Mouse (Mus musculus) neural tube, embryonic 13.5 days (tissue): ENCODE data around the gene Tmem208. TPM values are rescaled to one million over a fixed set of nuclear protein-coding genes. Genes with fewer than 3 reads are reported as not detected.
"Not testable (repeated sequence)": the region's sequence is repeated elsewhere in the genome, so short reads cannot be mapped to it uniquely, and the experiment has no call there.

ENCODE experiments used
- ATAC-seq: fragments of 200-750 bp; cut with Nextera tagmentation; 2 replicates; pipeline ENCODE4 v1.8.0; 2017; ENCODE audit warnings: low read depth, mild to moderate bottlenecking, moderate TSS enrichment, moderate library complexity
- H3K27ac ChIP-seq: fragments of 300-500 bp; sonication (generic); replicated peaks from 2 replicates; pipeline ENCODE4 v1.5.1; 2015; ENCODE audit warnings: moderate library complexity, mild to moderate bottlenecking, inconsistent platforms
- H3K27me3 ChIP-seq: fragments of 300-500 bp; sonication (generic); 2 replicates; pipeline ENCODE4 v1.6.1; 2015; ENCODE audit warnings: mild to moderate bottlenecking, inconsistent platforms
- H3K36me3 ChIP-seq: fragments of 300-500 bp; sonication (generic); 2 replicates; pipeline ENCODE4 v1.6.1; 2015; ENCODE audit warnings: mild to moderate bottlenecking, inconsistent platforms
- H3K4me1 ChIP-seq: fragments of 300-500 bp; sonication (generic); replicated peaks from 2 replicates; pipeline ENCODE4 v1.6.1; 2015; ENCODE audit warnings: inconsistent platforms
- H3K4me2 ChIP-seq: fragments of 300-500 bp; sonication (generic); 2 replicates; pipeline ENCODE4 v1.6.1; 2015; ENCODE audit warnings: inconsistent platforms, mild to moderate bottlenecking, moderate library complexity
- H3K4me3 ChIP-seq: fragments of 300-500 bp; sonication (generic); 2 replicates; pipeline ENCODE4 v1.5.1; 2015; ENCODE audit warnings: mild to moderate bottlenecking, inconsistent platforms
- H3K9ac ChIP-seq: fragments of 300-500 bp; sonication (generic); 2 replicates; pipeline ENCODE4 v1.6.1; 2015; ENCODE audit warnings: moderate library complexity, mild to moderate bottlenecking, inconsistent platforms
- H3K9me3 ChIP-seq: fragments of 300-500 bp; sonication (generic); 2 replicates; pipeline ENCODE4 v1.6.1; 2016; ENCODE audit warnings: inconsistent platforms
- WGBS: fragments of 180-500 bp; shearing (Covaris S2); methylation state at CpG from one replicate; pipeline ENCODE4 v1.1.7; 2015; 5-methylcytosine and 5-hydroxymethylcytosine counted together
- polyA plus RNA-seq: library from polyadenylated mRNA; unstranded; fragments of >200 nt; fragmentation: Nextera tagmentation; extraction: Ambion mirVana; gene quantifications from 2 replicates; pipeline ENCODE4 v1.2.1, GENCODE M21; 2015

Tmem208 gene
- polyA plus RNA-seq, 1 experiment from 2014 or later: 151 TPM

- Histone ChIP-seq H3K4me3 (peak overlapping the region; percentile 51), H3K4me2 (peak overlapping the region; percentile 76), H3K27me3 (peaks cover 7% of the 10 kb centered on the region), H3K4me1 (peaks cover 50% of the 10 kb centered on the region), H3K27ac (no peak overlapping the region), H3K9me3 (no peaks in the 10 kb centered on the region), H3K9ac (peak overlapping the region; percentile 75), H3K36me3 (peaks cover under 1% of the 10 kb centered on the region; the same call in 1 of the 2 replicates)
- ATAC-seq: no peak
- 9% methylated on average over 31 of the region's 31 CpGs for WGBS
Observed at GRCm38 (mm10) chr8:105290554-105291314, 35.4 kb upstream of the Tmem208 start.

GRCm38 (mm10) chr8:105291364-105291763 lies 34.8 kb upstream of the Tmem208 start:
- not testable (repeated sequence) for H3K36me3 ChIP-seq, H3K27me3 ChIP-seq, H3K4me2 ChIP-seq, H3K9ac ChIP-seq, H3K9me3 ChIP-seq, H3K4me3 ChIP-seq, ATAC-seq, H3K27ac ChIP-seq
- WGBS: 86% methylated on average over 8 of the region's 8 CpGs
- H3K4me1 ChIP-seq: peaks cover 43% of the 10 kb centered on the region

GRCm38 (mm10) chr8:105291802-105292201 lies 34.4 kb upstream of the Tmem208 start:
- H3K27me3 ChIP-seq, H3K27ac ChIP-seq, H3K9me3 ChIP-seq, H3K4me2 ChIP-seq, H3K36me3 ChIP-seq, ATAC-seq, H3K4me3 ChIP-seq, H3K9ac ChIP-seq: not testable (repeated sequence)
- WGBS: 77% methylated on average over 3 of the region's 3 CpGs
- H3K4me1 ChIP-seq: peaks cover 42% of the 10 kb centered on the region

GRCm38 (mm10) chr8:105292471-105292870 lies 33.7 kb upstream of the Tmem208 start:
- no peak overlapping the region for H3K4me3 ChIP-seq
- H3K36me3 ChIP-seq: no peaks in the 10 kb centered on the region
- no peaks in the 10 kb centered on the region for H3K9me3 ChIP-seq
- H3K9ac ChIP-seq: no peak overlapping the region
- no peak overlapping the region for H3K27ac ChIP-seq
- no peak for ATAC-seq
- H3K4me1 ChIP-seq: peaks cover 40% of the 10 kb centered on the region
- no peak overlapping the region for H3K4me2 ChIP-seq
- 86% methylated on average over 7 of the region's 7 CpGs for WGBS
- H3K27me3 ChIP-seq: peaks cover 7% of the 10 kb centered on the region

- H3K36me3 ChIP-seq: no peaks in the 10 kb centered on the region
- peaks cover 7% of the 10 kb centered on the region for H3K27me3 ChIP-seq
- 65% methylated on average over 19 of the region's 19 CpGs for WGBS
- no peak for ATAC-seq
- H3K27ac ChIP-seq: no peak overlapping the region
- H3K9me3 ChIP-seq: no peaks in the 10 kb centered on the region
- no peak overlapping the region for H3K4me2 ChIP-seq
- no peak overlapping the region for H3K9ac ChIP-seq
- peaks cover 36% of the 10 kb centered on the region for H3K4me1 ChIP-seq
- H3K4me3 ChIP-seq: no peak overlapping the region
Observed at GRCm38 (mm10) chr8:105293405-105293804, 32.7 kb upstream of the Tmem208 start.

- peak overlapping the region; percentile 12 for H3K4me3 ChIP-seq
- H3K4me1 ChIP-seq: peaks cover 37% of the 10 kb centered on the region
- H3K9me3 ChIP-seq: no peaks in the 10 kb centered on the region
- WGBS: 70% methylated on average over 9 of the region's 9 CpGs
- peak overlapping the region; percentile 25 for H3K4me2 ChIP-seq
- peaks cover 7% of the 10 kb centered on the region for H3K27me3 ChIP-seq
- no peak overlapping the region for H3K9ac ChIP-seq
- peaks cover 4% of the 10 kb centered on the region for H3K36me3 ChIP-seq
- no peak overlapping the region for H3K27ac ChIP-seq
- no peak for ATAC-seq
Observed at GRCm38 (mm10) chr8:105294776-105295175, 31.4 kb upstream of the Tmem208 start.

GRCm38 (mm10) chr8:105295256-105295655 lies 30.9 kb upstream of the Tmem208 start:
- peaks cover 7% of the 10 kb centered on the region for H3K27me3 ChIP-seq
- H3K4me3 ChIP-seq: peak overlapping the region; percentile 12
- H3K9ac ChIP-seq: 0 out of 2 replicates have a peak overlapping the region, but pooled peaks have one; percentile 22
- WGBS: 71% methylated on average over 11 of the region's 11 CpGs
- peaks cover 32% of the 10 kb centered on the region for H3K4me1 ChIP-seq
- 0 out of 2 replicates have a peak overlapping the region, but pooled peaks have one; percentile 33 for H3K27ac ChIP-seq
- H3K9me3 ChIP-seq: no peaks in the 10 kb centered on the region
- peak overlapping the region; percentile 25 for H3K4me2 ChIP-seq
- no peak for ATAC-seq
- peaks cover 9% of the 10 kb centered on the region for H3K36me3 ChIP-seq

GRCm38 (mm10) chr8:105295895-105296573 lies 30.1 kb upstream of the Tmem208 start, which contains the start of gene Exoc3l:
TSS of gene Exoc3l (minus strand) at chr8:105296101.
- Histone ChIP-seq H3K4me2 (peak within 1 kb of the TSS; percentile 99), H3K4me3 (peak within 1 kb of the TSS; percentile 98), H3K4me1 (peaks cover 24% of the 10 kb centered on the region), H3K27me3 (peaks cover 7% of the 10 kb centered on the region), H3K9me3 (no peaks in the 10 kb centered on the region), H3K27ac (peak within 1 kb of the TSS; percentile 65), H3K9ac (0 out of 2 replicates have a peak within 1 kb of the TSS, but pooled peaks have one; percentile 22), H3K36me3 (peaks cover 17% of the 10 kb centered on the region)
- no peak for ATAC-seq
- 67% methylated on average over 11 of the region's 11 CpGs for WGBS

GRCm38 (mm10) chr8:105297511-105298192 lies 28.5 kb upstream of the Tmem208 start, which contains the start of gene E2f4:
TSS of gene E2f4 (plus strand) at chr8:105297663.
- Histone ChIP-seq H3K4me3 (peak within 1 kb of the TSS; percentile 98), H3K27me3 (peaks cover 7% of the 10 kb centered on the region), H3K9me3 (no peaks in the 10 kb centered on the region), H3K4me1 (peaks cover 21% of the 10 kb centered on the region), H3K4me2 (peak within 1 kb of the TSS; percentile 99), H3K9ac (peak within 1 kb of the TSS; percentile 96), H3K36me3 (peaks cover 32% of the 10 kb centered on the region), H3K27ac (peak within 1 kb of the TSS; percentile 67)
- ATAC-seq: peak; percentile 91
- under 1% methylated on average over 58 of the region's 58 CpGs for whole genome bisulfite sequencing

GRCm38 (mm10) chr8:105298351-105299252 lies 27.6 kb upstream of the Tmem208 start:
- Histone ChIP-seq H3K4me3 (peak overlapping the region; percentile 98), H3K4me1 (peaks cover 21% of the 10 kb centered on the region), H3K4me2 (peak overlapping the region; percentile 99), H3K27me3 (peaks cover 4% of the 10 kb centered on the region), H3K36me3 (peaks cover 41% of the 10 kb centered on the region), H3K9ac (peak overlapping the region; percentile 96), H3K9me3 (no peaks in the 10 kb centered on the region), H3K27ac (0 out of 2 replicates have a peak overlapping the region, but pooled peaks have one; percentile 67)
- ATAC-seq: no peak
- WGBS: 62% methylated on average over 18 of the region's 18 CpGs

GRCm38 (mm10) chr8:105299962-105300361 lies 26.2 kb upstream of the Tmem208 start:
- H3K9ac ChIP-seq: no peak overlapping the region
- H3K4me3 ChIP-seq: no peak overlapping the region
- no peaks in the 10 kb centered on the region for H3K9me3 ChIP-seq
- no peak overlapping the region for H3K27ac ChIP-seq
- no peak for ATAC-seq
- H3K4me2 ChIP-seq: no peak overlapping the region
- WGBS: 93% methylated on average over 8 of the region's 8 CpGs
- peaks cover 55% of the 10 kb centered on the region for H3K36me3 ChIP-seq
- H3K27me3 ChIP-seq: no peaks in the 10 kb centered on the region; the same call in 1 of the 2 replicates
- H3K4me1 ChIP-seq: peaks cover 29% of the 10 kb centered on the region
